ENCODE assay signal across 34 mouse cellular contexts in genomic region chr2:163067233-163067632, GRCm38 (mm10). TPM values are rescaled to one million over a fixed set of nuclear protein-coding genes. Genes with fewer than 3 reads are reported as not detected.
DNase-seq lines count a peak whose midpoint lies in the region; ATAC-seq lines count a peak whose summit lies in the region.
"Had no signal": no experiment of that assay in that cellular context is flagged by ENCODE, and none has a peak within 500 bp of the region (broad histone marks: within the 10 kb centered on the region; RNA-seq: fewer than 3 reads in every experiment).

No protein-coding gene starts in this region.

- H3K9me3 ChIP-seq in intestine, embryonic 16.5 days (ENCODE audit: control insufficient read depth, low read length), result no peaks in the 10 kb centered on the region
- H3K9me3 ChIP-seq in intestine, embryonic 15.5 days, result no peaks in the 10 kb centered on the region
- H3K9me3 ChIP-seq: embryonic facial prominence, embryonic 13.5 days; embryonic facial prominence, embryonic 15.5 days; forebrain, embryonic 10.5 days; forebrain, embryonic 12.5 days; G1E had no signal

- ATAC-seq in intestine, embryonic 16.5 days, result 0 out of 2 replicates have a peak, but pooled peaks have one; percentile 43
- no peak for ATAC-seq in intestine, embryonic 15.5 days
- ATAC-seq: CD4-positive, CD25-positive, alpha-beta regulatory T cell, adult 4 months; forebrain, embryonic 14.5 days; forebrain, embryonic 16.5 days; Patski had no signal

- H3K4me3 ChIP-seq in intestine, embryonic 16.5 days (ENCODE audit: low read length), result no peak overlapping the region
- H3K4me3 ChIP-seq in intestine, embryonic 15.5 days (replicated peaks), result no peak overlapping the region
- H3K4me3 ChIP-seq: embryonic facial prominence, embryonic 13.5 days; embryonic facial prominence, embryonic 15.5 days; erythroblast, embryonic 14.5 days; forebrain, embryonic 10.5 days; forebrain, embryonic 12.5 days had no signal

- no peak overlapping the region for H3K9ac ChIP-seq in intestine, embryonic 16.5 days (ENCODE audit: low read depth, low read length)
- H3K9ac ChIP-seq in intestine, embryonic 15.5 days, result no peak overlapping the region
- H3K9ac ChIP-seq: embryonic facial prominence, embryonic 13.5 days; embryonic facial prominence, embryonic 15.5 days; forebrain, embryonic 12.5 days had no signal

- no peaks in the 10 kb centered on the region for H3K27me3 ChIP-seq in intestine, embryonic 16.5 days (replicated peaks; ENCODE audit: control insufficient read depth, insufficient read depth, low read length)
- H3K27me3 ChIP-seq in intestine, embryonic 15.5 days (replicated peaks), result no peaks in the 10 kb centered on the region
- H3K27me3 ChIP-seq: CH12.LX; embryonic facial prominence, embryonic 13.5 days; embryonic facial prominence, embryonic 15.5 days; forebrain, embryonic 12.5 days; Patski had no signal

- WGBS in intestine, embryonic 16.5 days, result 77% methylated on average over 1 of the region's 1 CpGs
- 80% methylated on average over 1 of the region's 1 CpGs for WGBS in intestine, embryonic 15.5 days

- H3K4me2 ChIP-seq in intestine, embryonic 16.5 days (ENCODE audit: low read depth, low read length), result no peak overlapping the region
- no peak overlapping the region for H3K4me2 ChIP-seq in intestine, embryonic 15.5 days (replicated peaks)
- H3K4me2 ChIP-seq: embryonic facial prominence, embryonic 13.5 days; embryonic facial prominence, embryonic 15.5 days; forebrain, embryonic 12.5 days had no signal

- H3K27ac ChIP-seq in intestine, embryonic 16.5 days (ENCODE audit: low read length), result no peak overlapping the region
- H3K27ac ChIP-seq in intestine, embryonic 15.5 days, result no peak overlapping the region
- H3K27ac ChIP-seq: embryonic facial prominence, embryonic 13.5 days; embryonic facial prominence, embryonic 15.5 days; forebrain, embryonic 10.5 days; forebrain, embryonic 12.5 days had no signal

- no peaks in the 10 kb centered on the region for H3K4me1 ChIP-seq in intestine, embryonic 16.5 days (ENCODE audit: control insufficient read depth, insufficient read depth, low read length)
- H3K4me1 ChIP-seq in intestine, embryonic 15.5 days (replicated peaks), result no peaks in the 10 kb centered on the region
- H3K4me1 ChIP-seq: embryonic facial prominence, embryonic 13.5 days; embryonic facial prominence, embryonic 15.5 days; forebrain, embryonic 10.5 days; forebrain, embryonic 12.5 days had no signal

- H3K36me3 ChIP-seq in intestine, embryonic 16.5 days (ENCODE audit: control insufficient read depth, insufficient read depth, low read length), result no peaks in the 10 kb centered on the region
- peaks cover 3% of the 10 kb centered on the region; the same call in 1 of the 2 replicates for H3K36me3 ChIP-seq in intestine, embryonic 15.5 days

- peak; percentile 17 to 84 for DNase-seq in adrenal gland, adult (ENCODE audit: inconsistent age in 2 of 2, low spot score in 1 of 2)
- DNase-seq in adrenal gland, postnatal 14 days, result no peak
- DNase-seq in ES-CJ7 (ENCODE audit: low read depth, low spot score) (peak; percentile 54), R1 (ENCODE audit: low read depth, low spot score) (peak; percentile 64)
- DNase-seq in testis, postnatal 10 days (ENCODE audit: low spot score), result no peak
- DNase-seq in left cerebral cortex, adult 18-20 months (ENCODE audit: low spot score in 2 of 2), result no peak
- DNase-seq: adrenal gland, postnatal 25 days; B cell, adult 2 months; cerebellum, adult 11 months; cerebellum, adult 18-20 months; cerebellum, adult 8-10 months; cerebellum, adult 9-11 months; cerebellum, postnatal 14 days; cerebellum, postnatal 36 days; embryo, embryonic 11 days had no signal

RNA-seq across cellular contexts. Expression of gene Mybl2, which starts 12.7 kb away (rescaled TPM):
- 6.2 and 6.8 TPM in 2 replicates for total RNA-seq in adrenal gland, postnatal 14 days (2021)
- polyA plus RNA-seq in intestine, embryonic 16.5 days (2015; fragmentation: Nextera tagmentation; extraction: Ambion mirVana), result 18.0 and 19.0 TPM in 2 replicates
- 25.0 and 26.2 TPM in 2 replicates for polyA plus RNA-seq in intestine, embryonic 15.5 days (2015; fragmentation: Nextera tagmentation; extraction: Ambion mirVana)
- total RNA-seq in left cerebral cortex, adult 18-20 months (2021), result 1 to 10 TPM in 1 of 2 experiments, under 1 TPM in 1; 0.59 to 2.2 TPM

RNA-seq across cellular contexts. Expression of gene Gtsf1l, which starts 20.4 kb away (rescaled TPM):
- not detected in 2 replicates for total RNA-seq in adrenal gland, postnatal 14 days (2021)
- polyA plus RNA-seq in intestine, embryonic 16.5 days (2015; fragmentation: Nextera tagmentation; extraction: Ambion mirVana), result not detected in 2 replicates
- not detected in 2 replicates for polyA plus RNA-seq in intestine, embryonic 15.5 days (2015; fragmentation: Nextera tagmentation; extraction: Ambion mirVana)
- total RNA-seq in left cerebral cortex, adult 18-20 months (2021), result not detected
- total RNA-seq: adrenal gland, adult 18-20 months; adrenal gland, postnatal 25 days; adrenal gland, postnatal 4 days; CH12.LX; common myeloid progenitor, adult 5-6 weeks had no signal
- polyA plus RNA-seq: brain, embryonic 14.5 days; CD4-positive, CD25-positive, alpha-beta regulatory T cell, adult 4 months; embryonic facial prominence, embryonic 11.5 days; embryonic facial prominence, embryonic 13.5 days; erythroblast, embryonic 14.5 days; forebrain, embryonic 10.5 days; forebrain, embryonic 12.5 days; forebrain, embryonic 16.5 days; frontal cortex, adult 2 months; G1E; Patski had no signal

RNA-seq across cellular contexts. Expression of gene Ift52, which starts 50.1 kb away (rescaled TPM):
- 38.7 and 42.9 TPM in 2 replicates for total RNA-seq in adrenal gland, postnatal 14 days (2021)
- 44.0 and 48.1 TPM in 2 replicates for polyA plus RNA-seq in intestine, embryonic 16.5 days (2015; fragmentation: Nextera tagmentation; extraction: Ambion mirVana)
- polyA plus RNA-seq in intestine, embryonic 15.5 days (2015; fragmentation: Nextera tagmentation; extraction: Ambion mirVana), result 44.0 and 47.7 TPM in 2 replicates
- total RNA-seq in left cerebral cortex, adult 18-20 months (2021), result 10 to 100 TPM; 36.2 to 41.9 TPM

Comparison
In these comparisons a context has a peak if more than half of its experiments do, and no peak if none do; other contexts are left out.
1. DNase-seq: peak in adrenal gland, adult (2 of 2), ES-CJ7 (single experiment) and R1 (single experiment); none in adrenal gland, postnatal 14 days (single experiment), testis, postnatal 10 days (single experiment) and left cerebral cortex, adult 18-20 months (0 of 2).